Mouse (Mus musculus): ENCODE results near the gene Fstl1.

Fstl1 gene

DNA sequence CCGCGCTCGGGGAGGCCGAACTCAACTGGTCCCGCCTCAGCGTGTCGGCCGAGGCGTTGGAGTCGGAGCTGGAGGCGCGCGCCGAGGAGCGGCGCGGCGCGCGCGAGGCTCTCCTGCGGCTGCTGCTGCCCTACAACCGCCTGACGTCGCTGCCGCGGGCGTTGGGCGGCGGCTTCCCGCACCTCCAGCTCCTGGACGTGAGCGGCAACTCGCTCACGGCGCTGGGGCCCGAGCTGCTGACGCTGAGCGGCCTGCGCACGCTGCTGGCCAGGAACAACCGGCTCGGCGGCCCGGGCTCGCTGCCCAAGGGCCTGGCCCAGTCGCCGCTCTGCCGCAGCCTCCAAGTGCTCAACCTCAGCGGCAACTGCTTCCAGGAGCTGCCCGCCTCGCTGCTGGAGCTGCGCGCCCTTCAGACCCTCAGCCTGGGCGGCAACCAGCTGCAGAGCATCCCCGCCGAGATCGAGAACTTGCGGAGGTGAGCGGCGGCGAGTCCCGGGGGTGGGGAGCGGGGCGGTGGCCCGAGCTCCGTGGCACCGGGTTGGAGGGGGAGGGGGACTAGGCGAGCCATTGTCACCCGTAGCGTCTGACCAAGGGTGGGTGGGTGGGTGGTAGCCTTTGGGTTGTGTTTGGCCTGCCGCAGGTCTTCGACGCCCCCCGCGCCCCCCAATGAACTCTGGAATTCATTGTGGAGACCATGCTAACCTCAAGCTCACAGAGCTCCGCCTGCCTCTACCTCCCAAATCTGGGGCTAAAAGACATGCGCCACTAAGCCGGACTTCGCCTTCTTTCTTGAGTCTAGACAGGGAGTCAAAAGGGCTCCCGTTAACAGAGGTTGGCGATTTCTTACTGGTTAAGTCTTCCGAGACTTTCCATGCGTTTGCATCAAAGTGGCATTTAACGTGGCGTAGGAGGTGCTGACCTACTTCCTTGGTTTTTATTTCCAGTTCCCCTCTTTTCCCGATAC is 92.1 kb downstream of the Fstl1 start:
- DNase-seq (ENCODE audit: low spot score), result peak; percentile 56

DNA sequence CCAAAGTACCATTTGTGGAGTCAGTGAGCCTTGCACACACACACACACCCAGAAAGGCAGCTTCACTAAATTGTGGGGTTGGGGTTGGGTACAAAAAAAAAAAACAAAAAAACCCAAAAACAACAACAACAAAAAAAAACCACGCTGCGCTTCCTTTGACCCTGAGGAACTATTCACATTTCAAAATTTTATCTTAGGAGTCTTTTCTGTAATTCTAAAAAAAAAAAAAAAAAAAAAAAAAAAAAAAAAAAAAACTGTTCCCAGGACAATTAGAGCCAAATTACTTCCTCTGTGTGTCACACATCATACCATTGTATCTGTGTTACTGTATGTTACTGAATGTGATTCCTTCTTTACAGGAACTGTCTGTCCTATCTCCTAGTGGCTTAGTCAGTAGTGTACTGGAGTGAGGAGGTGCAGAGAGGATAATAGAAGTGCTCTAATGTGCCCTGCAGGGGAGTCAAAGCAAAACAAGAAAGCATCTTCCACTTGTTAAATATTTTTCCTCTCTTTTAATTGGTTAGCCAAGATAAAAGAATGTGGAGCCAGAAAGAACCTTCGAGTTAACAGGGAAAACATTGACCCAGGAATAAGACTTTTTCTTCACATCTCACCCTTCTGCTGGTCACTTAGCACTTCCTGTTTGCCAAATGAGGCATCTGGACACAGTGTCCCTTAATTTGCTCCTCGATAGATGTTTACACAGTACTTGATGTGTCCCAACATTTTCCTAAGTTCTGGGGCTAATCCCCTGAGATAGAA is 93.0 kb downstream of the Fstl1 start:
- DNase-seq (ENCODE audit: low spot score), result no peak

DNA sequence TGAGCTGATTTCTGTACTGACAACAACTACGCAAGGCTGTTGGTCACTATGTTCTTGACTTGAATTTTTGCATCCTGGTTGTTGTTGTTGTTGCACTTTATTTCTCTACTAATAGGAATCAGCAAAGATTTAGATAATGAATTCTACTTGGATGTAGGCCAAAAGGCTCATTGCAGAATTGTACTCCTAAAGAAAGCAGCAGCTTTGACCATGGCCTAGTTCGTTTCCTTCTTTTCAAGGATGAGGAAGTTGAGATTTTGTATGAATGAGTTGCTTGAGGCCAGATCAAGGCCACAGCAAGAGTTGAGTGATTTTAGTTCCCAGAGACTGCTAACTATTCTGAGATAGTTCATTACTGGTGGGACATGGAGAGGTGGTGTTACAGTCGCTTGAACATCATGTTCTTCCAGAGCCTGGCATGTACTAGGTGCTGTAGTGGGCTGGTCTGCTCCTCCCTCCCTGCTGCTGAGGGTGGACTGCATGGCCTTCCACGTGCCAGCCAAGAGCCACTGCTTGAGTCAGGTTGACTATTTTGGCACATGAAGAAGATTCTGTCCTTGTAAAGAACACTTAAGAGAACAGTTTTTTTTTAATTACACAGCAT is 94.5 kb downstream of the Fstl1 start:
- DNase-seq (ENCODE audit: low spot score), result no peak

DNA sequence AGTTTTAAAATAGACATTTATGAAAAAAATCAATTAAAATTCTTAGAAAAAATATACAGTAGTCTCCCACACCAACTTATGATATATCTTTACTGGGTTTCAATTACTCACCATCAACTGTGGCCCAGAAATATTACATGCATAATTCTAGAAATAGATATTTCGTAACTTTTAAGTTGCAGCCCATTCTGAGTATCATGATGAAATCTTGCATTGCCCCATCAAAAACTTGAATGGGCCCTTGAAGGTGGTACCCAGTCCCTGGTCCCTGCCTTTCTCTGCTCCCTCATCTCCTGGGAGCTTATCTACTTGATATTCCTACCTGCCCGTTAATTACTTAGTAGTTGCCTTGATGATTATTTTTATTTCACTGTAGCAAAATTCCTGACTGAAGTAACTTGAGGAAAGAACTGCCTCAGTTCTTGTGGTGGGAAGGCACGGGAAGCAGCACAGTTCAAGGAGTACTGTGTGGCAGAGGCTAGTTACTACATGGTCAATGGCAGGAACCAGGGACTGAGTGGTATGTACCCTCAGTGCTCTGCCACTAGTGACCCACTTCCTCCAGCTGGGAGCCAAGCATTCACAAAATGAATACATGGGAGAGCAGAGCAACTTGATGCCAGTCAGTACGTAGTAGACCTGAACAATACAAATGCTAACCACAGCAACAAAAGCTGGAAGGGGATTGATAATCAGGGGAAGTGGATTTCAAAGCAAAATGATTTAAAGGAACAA is 98.0 kb downstream of the Fstl1 start:
- no peak for DNase-seq (ENCODE audit: low spot score)

DNA sequence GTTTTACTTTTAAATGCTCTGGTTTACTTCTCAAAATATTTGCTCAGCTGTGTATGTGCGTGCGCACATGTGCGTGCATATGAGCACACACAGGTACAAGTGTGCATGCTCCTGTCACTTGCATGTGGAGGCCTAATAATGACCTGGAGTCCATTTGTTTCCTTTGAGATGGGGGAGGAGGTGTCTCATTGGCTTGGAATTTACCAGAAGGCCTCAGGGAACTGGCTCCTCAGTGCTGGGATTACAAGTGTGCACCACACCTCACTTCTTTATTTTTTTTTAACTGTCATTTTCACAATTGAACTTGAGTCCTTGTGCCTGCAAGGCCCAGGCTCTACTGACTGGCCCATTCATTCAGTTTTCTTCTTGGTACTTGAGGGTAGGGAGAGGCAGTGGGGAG is 100.7 kb downstream of the Fstl1 start:
- no peak for DNase-seq (ENCODE audit: low spot score)

DNA sequence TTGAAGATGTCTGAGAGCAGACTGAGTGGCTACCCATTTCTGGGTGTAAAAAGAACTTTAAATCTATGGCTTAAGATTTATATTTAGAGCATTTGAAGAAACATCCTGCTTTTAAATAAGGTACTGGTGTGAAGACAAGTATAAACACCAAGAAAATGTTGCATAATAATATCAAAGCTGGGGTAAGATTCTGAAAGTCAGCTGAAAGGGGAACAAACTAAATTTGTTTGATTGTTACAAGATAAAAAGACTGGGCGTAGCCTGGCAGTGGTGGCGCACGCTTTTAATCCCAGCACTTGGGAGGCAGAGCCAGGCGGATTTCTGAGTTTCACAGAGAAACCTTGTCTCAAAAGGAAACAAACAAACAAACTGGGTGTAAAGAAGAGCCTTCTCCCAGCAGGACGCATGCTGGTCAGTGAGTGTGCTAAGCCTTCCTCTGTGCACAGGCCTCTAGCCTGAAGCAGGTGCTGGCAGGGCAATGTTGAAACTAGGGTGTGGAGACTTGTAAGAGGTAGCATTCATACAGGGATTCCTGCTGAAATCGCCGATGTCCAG is 102.4 kb downstream of the Fstl1 start:
- DNase-seq (ENCODE audit: low spot score), result no peak

DNA sequence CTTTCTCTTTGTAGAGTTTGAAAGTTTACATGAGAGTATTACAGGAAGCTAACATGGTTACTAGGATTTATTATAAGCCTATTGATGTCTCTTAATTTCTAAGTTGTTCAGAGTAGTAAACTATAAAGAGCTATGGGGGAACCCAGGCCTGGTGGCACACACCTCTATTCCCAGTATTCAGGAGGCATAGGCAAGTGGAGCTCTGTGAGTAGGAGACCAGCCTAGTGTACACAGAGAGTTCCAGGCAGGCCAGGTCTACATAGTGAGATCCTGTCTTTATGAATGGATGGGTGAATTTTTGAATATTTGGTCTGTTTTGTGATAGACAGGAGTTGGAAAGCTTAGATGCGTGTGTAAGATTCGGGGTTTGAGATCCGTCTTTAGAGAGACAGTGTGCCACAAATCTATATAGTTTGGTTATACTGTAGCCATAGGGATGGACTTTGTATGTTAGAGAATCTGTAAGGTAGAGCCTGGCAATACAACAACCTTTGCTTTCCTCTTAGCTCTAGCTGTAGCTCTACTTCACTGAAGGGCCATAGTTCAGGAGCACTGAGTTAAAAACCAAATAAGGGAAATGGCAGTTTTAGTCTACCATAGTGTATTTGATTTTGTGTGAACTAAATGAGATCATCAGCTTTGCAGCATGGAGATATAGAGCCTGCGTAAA is 103.2 kb downstream of the Fstl1 start:
- no peak for DNase-seq (ENCODE audit: low spot score)

DNA sequence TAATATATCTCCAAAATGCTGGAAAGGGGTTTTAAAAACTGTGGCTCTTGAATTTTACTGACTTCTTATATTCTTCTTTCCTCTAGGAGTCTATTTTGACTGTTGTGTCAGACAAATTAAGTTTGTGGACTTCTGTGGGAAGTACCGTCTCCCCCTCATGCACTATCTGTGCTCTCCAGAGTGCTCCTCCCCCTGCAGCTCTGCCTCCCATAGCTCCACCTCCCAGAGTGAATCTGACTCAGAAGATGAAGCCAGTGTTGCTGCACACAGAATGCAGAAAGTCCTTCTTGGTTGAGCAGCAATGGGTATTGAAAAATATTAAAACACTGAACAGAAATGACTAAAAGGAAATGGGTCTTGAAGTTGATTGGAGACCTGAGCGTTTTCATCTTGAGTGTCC is 104.5 kb downstream of the Fstl1 start:
- no peak for DNase-seq (ENCODE audit: low spot score)

Measured in urinary bladder, postnatal 14 days (tissue).